Mouse (Mus musculus): ENCODE measurements around the gene Gm14137. TPM values are rescaled to one million over a fixed set of nuclear protein-coding genes. Genes with fewer than 3 reads are reported as not detected.

Gm14137 gene
- polyA plus RNA-seq, 1 experiment: 4.7 TPM

- no peak overlapping the region for H3K27ac ChIP-seq (ENCODE audit: control insufficient read depth, insufficient read depth, low read depth, low read length)
- no peak overlapping the region for H3K4me3 ChIP-seq (ENCODE audit: control insufficient read depth, low read depth, low read length)
- no peak for TF ChIP-seq POLR2A (IDR thresholded peaks at IDR 0.05; ENCODE audit: control insufficient read depth, low read depth, low read length)
- TF ChIP-seq CTCF (IDR thresholded peaks at IDR 0.05; ENCODE audit: control insufficient read depth, insufficient read depth, insufficient replicate concordance, low read depth, low read length): no peak
- H3K4me1 ChIP-seq (ENCODE audit: control insufficient read depth, insufficient read depth, low read length): peaks cover under 1% of the 10 kb centered on the region; the same call in 1 of the 2 replicates
- H3K36me3 ChIP-seq (ENCODE audit: control insufficient read depth, insufficient read depth, low read length): no peaks in the 10 kb centered on the region
- no peaks in the 10 kb centered on the region for H3K27me3 ChIP-seq (ENCODE audit: control insufficient read depth, insufficient read depth, low read length)
These were observed 1.3 kb upstream of the Gm14137 start for GRCm38 (mm10) chr2:119172862-119173576.

- peaks cover 2% of the 10 kb centered on the region for H3K36me3 ChIP-seq (ENCODE audit: control insufficient read depth, insufficient read depth, low read length)
- peak overlapping the region; percentile 16 for H3K4me3 ChIP-seq (ENCODE audit: control insufficient read depth, low read depth, low read length)
- no peaks in the 10 kb centered on the region for H3K4me1 ChIP-seq (ENCODE audit: control insufficient read depth, insufficient read depth, low read length)
- TF ChIP-seq POLR2A (IDR thresholded peaks at IDR 0.05; ENCODE audit: control insufficient read depth, low read depth, low read length): no peak
- TF ChIP-seq CTCF (IDR thresholded peaks at IDR 0.05; ENCODE audit: control insufficient read depth, insufficient read depth, insufficient replicate concordance, low read depth, low read length): no peak
- H3K27ac ChIP-seq (ENCODE audit: control insufficient read depth, insufficient read depth, low read depth, low read length): no peak overlapping the region
- no peaks in the 10 kb centered on the region for H3K27me3 ChIP-seq (ENCODE audit: control insufficient read depth, insufficient read depth, low read length)
These were observed 557 bp downstream of the Gm14137 start for GRCm38 (mm10) chr2:119174866-119175265.

DNA sequence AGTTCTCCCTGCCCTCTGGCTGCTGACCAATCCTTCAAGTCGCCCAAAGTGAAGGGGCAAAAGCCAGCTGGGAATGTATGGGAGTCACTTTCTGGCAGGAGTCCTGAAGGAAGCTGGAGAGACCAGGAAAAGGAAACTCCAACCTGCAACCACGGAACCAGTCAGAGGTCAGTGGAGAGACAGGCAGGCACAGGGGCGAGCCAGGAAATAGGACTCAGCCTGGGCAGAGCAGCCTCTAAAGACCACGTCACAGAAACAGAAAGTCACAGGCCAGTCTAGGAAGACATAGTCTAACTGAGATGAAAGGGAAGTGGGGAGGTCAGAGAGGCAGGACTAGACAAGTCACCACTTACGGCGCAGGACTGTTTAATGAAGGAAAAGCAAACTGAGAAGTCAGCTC, 1.3 kb downstream of the Gm14137 start:
- Histone ChIP-seq H3K4me1 (ENCODE audit: control insufficient read depth, insufficient read depth, low read length) (no peaks in the 10 kb centered on the region), H3K36me3 (ENCODE audit: control insufficient read depth, insufficient read depth, low read length) (peaks cover 2% of the 10 kb centered on the region), H3K4me3 (ENCODE audit: control insufficient read depth, low read depth, low read length) (peak overlapping the region; percentile 10), H3K27ac (ENCODE audit: control insufficient read depth, insufficient read depth, low read depth, low read length) (no peak overlapping the region), H3K27me3 (ENCODE audit: control insufficient read depth, insufficient read depth, low read length) (no peaks in the 10 kb centered on the region)
- no peak for TF ChIP-seq CTCF (IDR thresholded peaks at IDR 0.05; ENCODE audit: control insufficient read depth, insufficient read depth, insufficient replicate concordance, low read depth, low read length)
- no peak for TF ChIP-seq POLR2A (IDR thresholded peaks at IDR 0.05; ENCODE audit: control insufficient read depth, low read depth, low read length)

GRCm38 (mm10) chr2:119176761-119177160, 2.5 kb downstream of the Gm14137 start:
- no peaks in the 10 kb centered on the region for H3K4me1 ChIP-seq (ENCODE audit: control insufficient read depth, insufficient read depth, low read length)
- H3K4me3 ChIP-seq (ENCODE audit: control insufficient read depth, low read depth, low read length): no peak overlapping the region
- H3K27me3 ChIP-seq (ENCODE audit: control insufficient read depth, insufficient read depth, low read length): no peaks in the 10 kb centered on the region
- H3K27ac ChIP-seq (ENCODE audit: control insufficient read depth, insufficient read depth, low read depth, low read length): no peak overlapping the region
- peaks cover 2% of the 10 kb centered on the region for H3K36me3 ChIP-seq (ENCODE audit: control insufficient read depth, insufficient read depth, low read length)
- TF ChIP-seq POLR2A (IDR thresholded peaks at IDR 0.05; ENCODE audit: control insufficient read depth, low read depth, low read length): no peak
- TF ChIP-seq CTCF (IDR thresholded peaks at IDR 0.05; ENCODE audit: control insufficient read depth, insufficient read depth, insufficient replicate concordance, low read depth, low read length): no peak

GRCm38 (mm10) chr2:119177384-119177939, 3.2 kb downstream of the Gm14137 start:
- peaks cover 2% of the 10 kb centered on the region for H3K36me3 ChIP-seq (ENCODE audit: control insufficient read depth, insufficient read depth, low read length)
- TF ChIP-seq POLR2A (IDR thresholded peaks at IDR 0.05; ENCODE audit: control insufficient read depth, low read depth, low read length) (no peak), CTCF (IDR thresholded peaks at IDR 0.05; ENCODE audit: control insufficient read depth, insufficient read depth, insufficient replicate concordance, low read depth, low read length) (no peak)
- H3K4me3 ChIP-seq (ENCODE audit: control insufficient read depth, low read depth, low read length): no peak overlapping the region
- no peak overlapping the region for H3K27ac ChIP-seq (ENCODE audit: control insufficient read depth, insufficient read depth, low read depth, low read length)
- H3K4me1 ChIP-seq (ENCODE audit: control insufficient read depth, insufficient read depth, low read length): no peaks in the 10 kb centered on the region
- no peaks in the 10 kb centered on the region for H3K27me3 ChIP-seq (ENCODE audit: control insufficient read depth, insufficient read depth, low read length)

- no peaks in the 10 kb centered on the region for H3K4me1 ChIP-seq (ENCODE audit: control insufficient read depth, insufficient read depth, low read length)
- no peak overlapping the region for H3K27ac ChIP-seq (ENCODE audit: control insufficient read depth, insufficient read depth, low read depth, low read length)
- TF ChIP-seq CTCF (IDR thresholded peaks at IDR 0.05; ENCODE audit: control insufficient read depth, insufficient read depth, insufficient replicate concordance, low read depth, low read length) (no peak), POLR2A (IDR thresholded peaks at IDR 0.05; ENCODE audit: control insufficient read depth, low read depth, low read length) (no peak)
- peaks cover 3% of the 10 kb centered on the region for H3K36me3 ChIP-seq (ENCODE audit: control insufficient read depth, insufficient read depth, low read length)
- H3K4me3 ChIP-seq (ENCODE audit: control insufficient read depth, low read depth, low read length): no peak overlapping the region
- H3K27me3 ChIP-seq (ENCODE audit: control insufficient read depth, insufficient read depth, low read length): no peaks in the 10 kb centered on the region
These were observed 8.6 kb downstream of the Gm14137 start for GRCm38 (mm10) chr2:119182914-119183313.

- Histone ChIP-seq H3K4me3 (ENCODE audit: control insufficient read depth, low read depth, low read length) (peak overlapping the region; percentile 67), H3K36me3 (ENCODE audit: control insufficient read depth, insufficient read depth, low read length) (peaks cover 2% of the 10 kb centered on the region), H3K4me1 (ENCODE audit: control insufficient read depth, insufficient read depth, low read length) (peaks cover 3% of the 10 kb centered on the region), H3K27me3 (ENCODE audit: control insufficient read depth, insufficient read depth, low read length) (no peaks in the 10 kb centered on the region), H3K27ac (ENCODE audit: control insufficient read depth, insufficient read depth, low read depth, low read length) (no peak overlapping the region)
- no peak for TF ChIP-seq POLR2A (IDR thresholded peaks at IDR 0.05; ENCODE audit: control insufficient read depth, low read depth, low read length)
- TF ChIP-seq CTCF (IDR thresholded peaks at IDR 0.05; ENCODE audit: control insufficient read depth, insufficient read depth, insufficient replicate concordance, low read depth, low read length): peak; percentile 73
These were observed 14.9 kb downstream of the Gm14137 start for GRCm38 (mm10) chr2:119189029-119189710.
